Mouse (Mus musculus): ENCODE measurements around the gene Shb. TPM values are rescaled to one million over a fixed set of nuclear protein-coding genes. Genes with fewer than 3 reads are reported as not detected.

Gene Shb
- polyA plus RNA-seq, 1 experiment from 2014 or later = 5.5 TPM

- DNase-seq (ENCODE audit: low spot score) = no peak
- Histone ChIP-seq H3K36me3 (ENCODE audit: control insufficient read depth, insufficient read depth, low read length) (peaks cover 20% of the 10 kb centered on the region), H3K4me3 (ENCODE audit: low read depth, low read length) (no peak overlapping the region), H3K27me3 (ENCODE audit: control insufficient read depth, insufficient read depth, low read length) (no peaks in the 10 kb centered on the region), H3K9ac (ENCODE audit: low read length) (no peak overlapping the region), H3K4me1 (replicated peaks; ENCODE audit: control insufficient read depth, insufficient read depth) (no peaks in the 10 kb centered on the region), H3K27ac (replicated peaks) (no peak overlapping the region), H3K4me2 (replicated peaks; ENCODE audit: low read depth) (no peak overlapping the region), H3K9me3 (ENCODE audit: control insufficient read depth, low read length) (no peaks in the 10 kb centered on the region)
- no peak for ATAC-seq (ENCODE audit: low FRiP score, low TSS enrichment)
- TF ChIP-seq CTCF (IDR thresholded peaks at IDR 0.05; ENCODE audit: low read depth) (no peak), EP300 (optimal IDR thresholded peaks at IDR 0.05) (no peak)
- WGBS = 77% methylated on average over 4 of the region's 4 CpGs
Observed at GRCm38 (mm10) chr4:45376573-45376972, 155.7 kb downstream of the Shb start.

GRCm38 (mm10) chr4:45374879-45375278, 157.4 kb downstream of the Shb start:
- 54% methylated on average over 5 of the region's 5 CpGs for WGBS
- Histone ChIP-seq H3K9ac (ENCODE audit: low read length) (no peak overlapping the region), H3K36me3 (ENCODE audit: control insufficient read depth, insufficient read depth, low read length) (peaks cover 20% of the 10 kb centered on the region), H3K27ac (replicated peaks) (no peak overlapping the region), H3K4me3 (ENCODE audit: low read depth, low read length) (no peak overlapping the region), H3K4me1 (replicated peaks; ENCODE audit: control insufficient read depth, insufficient read depth) (no peaks in the 10 kb centered on the region), H3K9me3 (ENCODE audit: control insufficient read depth, low read length) (no peaks in the 10 kb centered on the region), H3K4me2 (replicated peaks; ENCODE audit: low read depth) (no peak overlapping the region), H3K27me3 (ENCODE audit: control insufficient read depth, insufficient read depth, low read length) (no peaks in the 10 kb centered on the region)
- ATAC-seq (ENCODE audit: low FRiP score, low TSS enrichment) (no peak), DNase-seq (ENCODE audit: low spot score) (no peak)
- TF ChIP-seq EP300 (optimal IDR thresholded peaks at IDR 0.05) (no peak), CTCF (IDR thresholded peaks at IDR 0.05; ENCODE audit: low read depth) (no peak)

Small RNA genes within 50 kb of the gene (microRNA-seq; reads per million reads assigned to microRNA genes)
- not detected for gene Gm22518
- gene Gm25692 = not detected

Other genes starting within 250 kb of the Shb start
- gene Trmt10b, start 235.3 kb downstream of the Shb start, polyA plus RNA-seq (2015; fragmentation: Nextera tagmentation; extraction: Ambion mirVana) = 10.7 and 10.9 TPM in 2 replicates
- gene Dcaf10, start 190.4 kb downstream of the Shb start, polyA plus RNA-seq (2015; fragmentation: Nextera tagmentation; extraction: Ambion mirVana) = 9.1 and 10.5 TPM in 2 replicates
- 41.5 and 43.7 TPM in 2 replicates for gene Exosc3, start 189.7 kb downstream of the Shb start, polyA plus RNA-seq (2015; fragmentation: Nextera tagmentation; extraction: Ambion mirVana)
- gene Slc25a51, start 123.7 kb downstream of the Shb start, polyA plus RNA-seq (2015; fragmentation: Nextera tagmentation; extraction: Ambion mirVana) = 39.9 and 40.5 TPM in 2 replicates

Measured in stomach, postnatal 0 days (tissue).